Mouse (Mus musculus) right cerebral cortex, adult 18-20 months (tissue): Measurements from ENCODE around the gene Il13.

ENCODE experiments used
- DNase-seq: peaks from one replicate; pipeline ENCODE4 v3.0.0; 2022; ENCODE audit warnings: mixed read lengths

The Il13 gene

DNA sequence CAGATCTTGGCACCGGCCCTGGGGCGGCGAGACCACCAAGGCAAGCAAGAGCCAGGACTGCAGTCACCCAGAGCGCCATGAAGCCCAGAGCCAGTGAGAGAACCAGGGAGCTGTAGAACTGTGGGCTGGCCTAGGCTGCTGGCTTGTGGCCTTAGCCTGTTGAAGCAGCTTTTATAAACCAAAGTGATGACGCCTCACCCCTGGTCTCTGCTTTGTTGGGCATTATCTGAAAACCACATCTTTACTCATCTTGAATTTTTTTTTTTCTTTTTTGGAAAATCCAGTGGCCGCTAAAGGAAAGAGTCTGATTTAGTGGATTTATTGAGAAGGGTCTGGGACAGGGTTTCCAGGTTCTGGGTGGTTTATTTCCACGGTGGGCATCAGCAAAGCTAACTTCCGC is at the start of gene Il13:
Gene Il13 (minus strand): TSS at position 147 of the 400 bp plus-strand sequence.
- DNase-seq = no peak

DNA sequence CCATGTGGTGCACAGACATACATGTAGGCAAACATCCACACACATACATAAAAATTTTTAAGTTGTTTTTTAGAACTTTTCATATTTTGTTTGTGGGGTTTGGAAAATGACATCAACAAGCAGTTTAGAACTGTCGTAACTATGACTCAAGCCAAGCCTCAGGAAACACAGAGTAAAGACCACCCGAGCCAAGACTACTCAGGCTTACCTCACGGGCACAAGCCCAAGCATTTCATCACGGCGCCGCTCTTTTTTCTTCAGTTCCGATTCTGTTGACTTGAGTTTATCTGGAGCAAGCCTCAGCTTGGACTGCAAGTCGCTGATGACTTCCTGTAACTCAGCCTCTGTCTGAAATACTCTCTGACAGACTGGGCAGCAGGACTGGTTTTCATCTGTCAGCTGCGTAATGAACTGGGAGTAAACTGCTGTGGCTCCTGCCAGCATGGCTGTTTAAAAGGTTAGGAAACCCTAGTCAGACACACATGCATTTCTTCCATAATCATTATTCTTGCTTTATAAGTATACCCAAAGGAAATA is 48.6 kb upstream of the Il13 start:
- DNase-seq = no peak

DNA sequence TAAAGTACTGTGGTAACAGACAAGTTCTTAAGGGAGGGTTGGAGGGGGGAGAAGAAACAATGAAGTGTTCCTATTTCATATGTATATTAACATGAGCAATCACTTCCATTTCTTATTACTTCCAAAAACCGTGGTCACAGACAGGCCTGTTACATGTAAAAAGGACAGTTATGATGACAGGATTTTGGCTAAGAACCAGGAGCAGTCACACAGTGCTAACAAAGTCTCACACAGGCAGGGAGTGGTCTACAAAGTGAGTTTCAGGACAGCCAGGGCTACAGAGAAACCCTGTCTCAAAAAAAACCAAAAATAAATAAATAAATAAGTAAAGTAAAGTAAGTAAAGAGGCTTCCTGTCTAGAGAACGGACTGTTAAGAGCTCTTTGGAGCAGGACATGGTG is 47.7 kb upstream of the Il13 start:
- no peak for DNase-seq

DNA sequence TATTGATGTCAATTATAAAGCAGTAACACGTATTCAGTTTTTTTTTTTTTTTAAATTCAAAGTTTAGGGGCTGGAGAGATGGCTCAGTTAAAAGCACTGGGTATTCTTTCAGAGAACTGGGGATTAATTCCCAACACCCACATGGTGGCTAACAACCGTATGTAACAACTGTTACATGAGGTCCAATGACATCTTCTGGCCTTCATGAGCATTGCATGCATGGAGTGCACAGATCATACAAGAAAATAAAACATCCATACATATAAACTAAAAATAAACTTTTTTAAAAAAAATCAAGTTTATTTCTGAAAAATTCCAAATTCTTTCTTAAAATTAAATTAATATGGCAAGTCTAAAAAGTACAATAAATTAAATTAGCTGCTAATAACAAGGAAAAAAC is 47.2 kb upstream of the Il13 start:
- DNase-seq = no peak

- no peak for DNase-seq
These were observed 45.6 kb upstream of the Il13 start for GRCm38 (mm10) chr11:53680141-53680540.

GRCm38 (mm10) chr11:53671414-53671813 is 36.9 kb upstream of the Il13 start:
- DNase-seq = no peak

DNA sequence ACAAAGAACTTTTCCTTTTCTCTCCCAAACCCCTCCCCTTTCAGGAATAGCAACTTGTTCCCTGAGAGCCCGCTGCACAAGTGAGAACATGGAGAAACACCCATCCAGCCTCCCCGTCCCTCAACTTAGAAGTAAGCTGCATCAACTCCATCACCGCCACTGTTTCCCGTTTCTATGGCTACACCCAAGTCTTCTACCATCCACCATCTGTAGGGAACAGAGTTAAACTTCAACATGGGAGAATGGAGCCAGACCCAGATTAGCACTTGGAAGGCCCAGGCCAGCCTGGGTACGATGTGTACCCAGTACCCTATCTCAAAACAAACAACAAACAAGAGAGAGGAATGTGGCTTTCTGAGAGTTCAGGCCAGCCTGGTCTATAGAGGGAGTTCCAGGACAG is 29.6 kb upstream of the Il13 start:
- no peak for DNase-seq

GRCm38 (mm10) chr11:53662794-53663674 is 28.5 kb upstream of the Il13 start:
- peak; percentile 74 for DNase-seq

DNA sequence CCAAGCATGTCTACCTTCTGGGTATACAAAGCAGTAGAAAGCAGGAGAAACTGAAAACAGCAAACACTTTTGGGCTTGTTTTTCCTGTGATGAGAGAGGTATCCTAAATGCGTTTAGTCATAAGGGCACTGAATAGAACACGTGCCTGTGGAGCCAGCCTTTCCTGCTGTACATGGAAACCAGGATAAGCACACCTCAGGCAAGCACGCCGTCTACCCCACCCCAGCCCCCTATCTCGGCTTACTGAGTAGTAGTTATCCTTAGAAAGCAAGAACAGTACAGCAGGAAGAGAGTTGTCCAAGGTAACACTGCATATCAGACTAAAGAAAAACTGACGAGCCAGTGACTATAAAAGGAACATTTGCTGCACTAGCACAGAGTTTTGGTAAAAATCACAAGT is 23.3 kb upstream of the Il13 start:
- no peak for DNase-seq

DNA sequence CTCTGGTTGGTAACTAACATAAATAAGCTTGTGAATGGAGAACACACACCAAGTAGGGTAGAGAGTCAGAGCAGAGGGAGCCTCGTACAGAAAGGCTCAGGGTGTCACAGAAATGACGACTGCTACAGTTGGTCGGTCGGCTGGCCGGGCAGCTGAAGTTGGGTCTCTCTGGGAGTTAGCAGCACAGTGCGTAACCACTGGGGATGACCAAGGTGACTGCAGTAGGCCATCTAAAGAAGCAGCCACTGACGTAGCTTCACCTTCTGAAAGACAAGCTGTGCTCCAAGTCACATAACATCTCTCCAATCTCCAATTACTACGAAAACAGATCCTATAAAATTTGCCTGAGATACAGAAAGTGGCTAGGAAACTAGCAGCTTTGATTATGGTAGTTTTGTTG is 22.9 kb upstream of the Il13 start:
- DNase-seq = no peak

- no peak for DNase-seq
These were observed 22.2 kb upstream of the Il13 start for GRCm38 (mm10) chr11:53656558-53657202.

DNA sequence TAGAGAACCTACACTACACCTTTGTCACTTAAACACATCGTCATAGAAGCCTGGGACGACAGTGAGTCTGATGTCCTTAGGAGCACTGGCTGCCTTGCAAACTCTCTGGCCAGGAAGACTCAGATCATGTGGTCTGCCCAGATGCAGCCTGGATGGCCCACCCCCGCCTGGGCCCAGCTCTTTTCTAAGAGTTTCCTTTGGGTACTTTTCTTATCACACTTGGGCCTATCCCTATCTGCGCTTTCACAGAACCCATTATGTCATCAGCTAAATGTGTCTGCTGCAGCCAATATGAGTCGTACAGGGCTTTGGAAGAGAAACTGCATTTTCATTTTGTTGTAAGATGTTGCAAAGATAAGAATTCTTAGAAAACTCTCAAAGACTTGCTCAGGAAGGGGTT is 20.5 kb upstream of the Il13 start:
- DNase-seq = no peak

DNA sequence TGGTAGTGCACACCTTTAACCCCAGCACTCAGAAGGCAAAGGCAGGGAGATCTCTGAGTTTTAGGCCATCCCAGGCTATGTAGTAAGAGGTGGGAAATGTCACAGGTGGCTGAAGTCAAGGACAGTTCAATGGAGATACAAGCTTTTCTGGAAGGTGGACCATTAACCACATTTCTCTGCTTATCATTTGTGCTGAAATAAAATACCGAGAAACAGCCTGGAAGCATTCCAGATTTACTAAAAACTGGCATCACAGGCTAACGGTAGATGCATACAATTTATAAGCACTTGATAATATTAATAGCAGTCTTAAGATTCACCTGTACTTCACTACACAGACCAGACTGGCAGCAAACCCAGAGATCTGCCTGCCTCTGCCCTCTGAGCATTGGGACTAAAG is 17.9 kb upstream of the Il13 start:
- DNase-seq = no peak

DNA sequence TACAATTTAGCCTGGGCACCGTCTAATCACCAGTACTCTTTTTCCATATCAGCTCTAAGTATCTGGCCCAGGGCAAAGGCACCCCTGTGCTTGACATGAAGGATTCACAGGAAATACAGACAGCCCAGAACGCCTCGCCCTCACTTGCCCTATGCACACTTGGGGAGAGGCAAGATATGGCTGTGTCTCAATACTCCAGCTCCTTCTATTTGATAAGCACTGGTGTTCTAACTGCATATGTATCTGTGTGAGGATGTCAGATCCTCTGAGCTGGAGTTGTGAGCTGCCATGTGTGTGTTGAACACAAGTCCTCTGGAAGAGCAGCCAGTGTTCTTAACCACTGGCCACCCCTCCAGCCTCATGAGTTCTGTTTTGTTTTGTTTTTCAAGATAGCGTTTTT is 16.9 kb upstream of the Il13 start:
- no peak for DNase-seq

DNA sequence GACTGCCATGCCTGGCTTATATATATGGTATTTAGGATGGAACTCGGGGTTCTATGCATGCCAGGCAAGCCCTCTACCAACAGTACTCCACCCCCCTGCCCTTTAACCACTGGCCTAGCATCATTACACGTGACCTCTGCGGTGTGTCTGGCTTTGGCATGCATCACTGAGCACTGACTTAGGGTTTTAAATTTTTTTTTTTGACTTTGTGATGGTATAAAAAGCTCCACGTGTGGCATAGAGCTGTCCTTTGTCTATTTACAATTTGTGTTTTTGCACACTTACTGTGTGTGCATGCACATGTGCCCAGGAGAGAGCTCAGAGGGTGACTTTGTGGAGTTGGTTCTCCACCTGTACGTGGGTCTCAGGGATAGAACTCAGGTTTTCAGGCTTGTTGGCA is 9.5 kb upstream of the Il13 start:
- no peak for DNase-seq

GRCm38 (mm10) chr11:53642744-53643279 is 8.3 kb upstream of the Il13 start:
- DNase-seq = no peak

GRCm38 (mm10) chr11:53637803-53638260 is 3.3 kb upstream of the Il13 start:
- DNase-seq = no peak

- no peak for DNase-seq
These were observed 2.7 kb upstream of the Il13 start for GRCm38 (mm10) chr11:53637046-53637802.

DNA sequence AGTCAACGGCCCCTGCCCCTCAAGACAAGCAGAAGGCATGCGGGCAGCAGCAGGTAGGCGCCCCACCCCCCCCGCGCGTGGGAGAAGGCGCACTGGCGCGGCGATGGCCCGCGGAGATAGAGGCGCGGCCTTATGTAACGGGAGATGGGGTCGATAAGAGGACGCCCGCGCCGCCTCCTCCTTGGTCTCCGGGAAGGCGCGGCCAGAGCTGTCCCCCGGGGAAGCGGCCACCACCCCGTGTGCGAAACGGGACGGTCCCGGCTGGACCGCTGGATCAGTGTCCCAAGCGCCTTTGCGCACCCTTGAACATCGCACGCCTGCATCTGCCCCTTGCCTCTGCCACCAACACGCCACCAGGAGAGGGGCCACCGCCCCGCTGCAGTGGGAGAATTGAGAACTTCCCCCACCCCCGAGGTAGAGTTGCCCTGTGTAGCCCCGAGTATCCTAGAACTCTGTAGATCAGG is 1.7 kb upstream of the Il13 start:
- DNase-seq = peak; percentile 45

DNA sequence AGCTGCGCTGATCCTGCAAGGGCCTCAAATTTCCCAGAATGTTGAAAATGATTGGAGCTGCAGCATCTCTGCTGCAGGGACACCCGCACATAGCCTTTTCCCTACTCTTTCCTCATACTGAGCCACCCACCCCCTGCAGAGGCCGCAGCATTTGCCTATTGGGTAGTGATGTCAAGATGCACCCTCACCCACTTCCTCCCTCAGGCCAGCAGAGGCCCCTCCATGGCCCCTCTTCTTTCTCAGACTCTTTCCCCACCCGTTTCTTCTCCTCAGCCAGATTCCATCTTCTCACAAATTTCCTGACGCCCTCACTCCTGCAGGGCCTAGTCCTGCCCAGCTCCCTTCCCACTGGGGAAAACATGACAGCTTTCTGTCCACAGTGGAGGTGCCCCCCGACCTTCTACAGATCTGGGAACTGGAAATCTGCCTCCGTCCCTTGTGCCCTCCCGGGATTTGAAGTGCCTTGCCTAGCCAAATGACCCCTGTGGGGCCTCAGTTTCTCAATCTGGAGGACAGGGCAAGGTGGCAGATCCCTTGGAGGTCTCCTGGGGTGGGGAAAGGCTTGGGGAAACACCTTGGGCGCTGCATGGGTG is 1.2 kb upstream of the Il13 start:
- no peak for DNase-seq

GRCm38 (mm10) chr11:53633644-53634043 is 858 bp downstream of the Il13 start:
- no peak for DNase-seq

- no peak for DNase-seq
These were observed 2.3 kb downstream of the Il13 start for GRCm38 (mm10) chr11:53632122-53632733.
